Mouse (Mus musculus) 3134 (cell line): ENCODE measurements around the gene C1ql2.
A peak's percentile ranks its signal among the peaks of the same experiment; 100 is the strongest.

Source experiments
- DNase-seq: peaks from one replicate; pipeline ENCODE4 v3.0.0-alpha.2; 2011; ENCODE audit warnings: low spot score; ENCODE audit not compliant: insufficient read length; ENCODE audit errors: extremely low read depth

The C1ql2 gene

DNA sequence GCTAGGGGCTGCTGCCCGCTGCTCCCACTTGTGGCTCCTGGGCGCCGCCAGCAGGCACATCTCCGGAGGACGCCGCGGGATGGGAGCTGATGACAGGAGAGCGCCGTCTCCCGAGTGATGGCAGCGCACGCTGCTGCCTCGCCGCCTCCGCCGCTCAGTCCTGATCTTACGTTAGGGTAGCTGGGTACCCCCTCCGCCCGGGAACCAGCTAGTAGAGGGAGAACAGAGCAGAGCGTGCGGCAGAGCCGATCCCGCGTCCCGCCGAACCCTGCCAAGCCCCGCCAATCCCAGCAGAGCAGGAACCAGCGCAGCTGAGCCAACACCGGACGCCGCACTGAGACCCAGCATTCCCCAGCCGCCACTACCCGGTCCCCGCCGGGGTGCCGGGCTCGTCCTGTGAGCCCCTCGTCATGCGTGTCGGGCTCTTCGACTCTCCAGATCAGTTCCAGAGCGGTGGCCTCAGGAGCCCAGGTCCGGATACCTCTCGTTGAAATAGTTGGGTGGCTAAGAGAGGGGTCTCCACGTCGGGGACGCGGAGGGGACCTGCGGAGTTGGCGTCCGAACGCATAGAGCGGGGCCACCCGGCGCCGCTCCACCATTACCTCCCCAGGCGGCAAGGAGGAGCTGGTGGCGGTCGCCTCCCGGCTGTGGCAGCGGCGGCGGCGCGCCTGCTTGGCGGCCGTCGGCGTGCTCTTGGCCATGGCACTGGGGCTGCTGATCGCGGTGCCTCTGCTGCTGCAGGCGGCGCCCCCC is at the start of gene C1ql2:
TSS of gene C1ql2 (plus strand) at position 164 of the 753 bp plus-strand sequence.
- DNase-seq = no peak

DNA sequence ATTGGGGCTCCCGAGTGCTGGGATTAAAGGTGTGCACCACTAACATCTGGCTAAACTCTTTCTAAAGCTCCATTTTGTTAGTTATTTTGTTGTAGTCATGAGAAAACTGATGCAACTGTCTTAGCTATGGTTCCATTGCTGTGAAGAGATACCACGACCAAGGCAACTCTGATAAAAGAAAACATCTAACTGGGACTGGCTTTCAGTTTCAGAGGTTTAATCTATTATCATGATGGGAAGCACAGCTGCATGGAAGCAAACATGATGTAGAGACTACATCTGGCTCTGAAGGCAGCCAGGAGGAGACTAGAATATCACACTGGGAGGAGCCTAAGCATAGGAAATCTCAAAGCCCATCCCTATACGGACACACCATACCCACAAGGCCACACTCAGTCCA is 48.7 kb upstream of the C1ql2 start:
- no peak for DNase-seq

- peak; percentile 23 for DNase-seq
Measured at GRCm38 (mm10) chr1:120293803-120294202, 46.6 kb upstream of the C1ql2 start.

DNA sequence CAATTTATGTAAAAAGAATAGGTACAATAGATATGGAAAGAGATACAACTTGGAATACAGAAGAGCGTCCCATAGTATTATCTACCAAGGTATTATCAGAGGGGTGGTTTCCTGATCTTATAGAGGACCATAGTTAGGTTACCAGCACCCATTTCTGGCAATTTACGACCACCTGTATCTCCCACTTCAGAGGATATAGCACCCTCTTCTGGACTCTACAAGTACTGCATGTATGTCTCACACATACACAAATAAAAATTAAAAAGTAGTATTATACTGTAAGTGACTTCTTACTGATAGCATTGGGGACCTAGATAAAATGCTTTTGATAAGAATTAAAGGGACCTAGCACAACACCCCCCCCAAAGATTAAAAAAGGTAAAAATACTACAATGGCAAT is 43.4 kb upstream of the C1ql2 start:
- DNase-seq = no peak

DNA sequence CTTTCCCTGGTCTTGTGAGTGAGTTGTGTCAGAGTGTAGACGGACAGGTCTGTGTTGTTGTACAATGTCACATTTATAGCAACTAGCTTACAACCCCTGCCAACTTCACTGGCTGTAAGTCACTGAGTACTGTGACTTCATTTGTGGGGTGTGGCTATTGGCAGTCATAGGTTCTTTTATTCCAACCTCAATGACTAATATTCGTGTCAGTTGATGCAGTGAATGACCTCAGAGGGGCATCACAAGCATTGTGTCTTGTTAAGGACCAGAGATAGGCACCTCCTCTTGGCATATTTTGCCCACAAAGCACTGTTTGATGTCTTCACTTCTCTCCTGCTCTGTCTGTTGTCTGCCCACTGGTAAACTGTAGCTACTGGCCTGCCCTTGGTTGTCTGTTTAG is 34.6 kb upstream of the C1ql2 start:
- DNase-seq = peak; percentile 60

GRCm38 (mm10) chr1:120321270-120322021 is 18.9 kb upstream of the C1ql2 start:
- DNase-seq = no peak

- no peak for DNase-seq
Measured at GRCm38 (mm10) chr1:120323131-120323561, 17.2 kb upstream of the C1ql2 start.

GRCm38 (mm10) chr1:120327714-120328113 is 12.7 kb upstream of the C1ql2 start:
- DNase-seq = peak; percentile 32

- DNase-seq = no peak
Measured at GRCm38 (mm10) chr1:120328212-120328611, 12.2 kb upstream of the C1ql2 start.

- DNase-seq = peak; percentile 31
Measured at GRCm38 (mm10) chr1:120331841-120332240, 8.5 kb upstream of the C1ql2 start.

DNA sequence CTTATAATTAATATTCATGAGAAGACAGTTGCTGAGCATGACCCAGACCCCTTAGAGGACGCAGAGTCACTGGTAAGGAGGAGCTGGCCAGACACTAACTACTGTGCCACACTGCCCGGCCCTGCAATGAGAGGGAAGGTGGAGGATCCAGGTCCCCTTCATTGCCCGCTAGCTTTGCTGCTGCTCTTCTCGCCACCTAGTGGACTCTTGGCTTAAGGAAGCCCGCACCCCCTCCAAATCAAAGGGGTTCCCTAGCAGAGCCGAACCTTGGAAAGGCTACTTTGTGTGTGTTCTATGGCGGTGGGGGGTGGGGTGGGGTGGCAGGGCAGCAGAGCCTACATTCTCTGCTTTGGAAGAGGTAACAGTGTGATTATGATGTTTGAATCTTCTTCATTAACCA is 2.4 kb upstream of the C1ql2 start:
- no peak for DNase-seq

DNA sequence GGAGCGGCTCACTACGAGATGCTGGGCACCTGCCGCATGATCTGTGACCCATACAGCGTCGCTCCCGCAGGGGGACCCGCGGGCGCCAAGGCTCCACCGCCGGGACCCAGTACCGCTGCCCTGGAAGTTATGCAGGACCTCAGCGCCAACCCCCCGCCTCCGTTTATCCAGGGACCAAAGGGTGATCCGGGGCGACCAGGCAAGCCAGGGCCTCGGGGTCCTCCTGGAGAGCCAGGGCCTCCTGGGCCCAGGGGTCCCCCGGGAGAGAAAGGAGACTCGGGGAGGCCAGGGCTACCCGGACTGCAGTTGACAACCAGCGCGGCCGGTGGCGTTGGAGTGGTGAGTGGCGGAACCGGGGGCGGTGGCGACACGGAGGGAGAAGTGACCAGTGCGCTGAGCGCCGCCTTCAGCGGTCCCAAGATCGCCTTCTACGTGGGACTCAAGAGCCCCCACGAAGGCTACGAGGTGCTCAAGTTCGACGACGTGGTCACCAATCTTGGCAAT is 842 bp downstream of the C1ql2 start:
- DNase-seq = no peak

GRCm38 (mm10) chr1:120341811-120342370 is 1.5 kb downstream of the C1ql2 start:
- DNase-seq = no peak

- DNase-seq = no peak
Measured at GRCm38 (mm10) chr1:120342371-120342821, 2.0 kb downstream of the C1ql2 start.

- no peak for DNase-seq
Measured at GRCm38 (mm10) chr1:120345001-120345400, 4.6 kb downstream of the C1ql2 start.

DNA sequence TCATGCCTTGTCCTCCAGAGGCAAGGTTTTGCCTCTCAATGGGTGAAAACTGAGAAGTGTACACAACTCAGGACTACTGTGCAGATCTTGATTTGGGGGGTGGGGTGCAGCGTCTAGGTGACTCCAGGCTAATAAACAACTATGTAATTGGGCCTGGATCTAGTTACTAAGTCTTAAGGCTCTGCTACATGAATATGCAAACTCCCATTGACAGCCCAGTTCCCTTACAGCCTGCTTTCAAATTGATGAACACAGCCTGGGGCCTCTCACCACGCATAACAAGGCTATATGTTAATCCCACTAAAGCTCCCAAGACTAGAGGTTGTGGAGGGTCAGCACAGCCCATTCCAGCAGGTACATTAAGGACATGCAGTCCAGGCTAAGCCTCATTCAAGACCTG is 14.0 kb downstream of the C1ql2 start:
- DNase-seq = no peak

DNA sequence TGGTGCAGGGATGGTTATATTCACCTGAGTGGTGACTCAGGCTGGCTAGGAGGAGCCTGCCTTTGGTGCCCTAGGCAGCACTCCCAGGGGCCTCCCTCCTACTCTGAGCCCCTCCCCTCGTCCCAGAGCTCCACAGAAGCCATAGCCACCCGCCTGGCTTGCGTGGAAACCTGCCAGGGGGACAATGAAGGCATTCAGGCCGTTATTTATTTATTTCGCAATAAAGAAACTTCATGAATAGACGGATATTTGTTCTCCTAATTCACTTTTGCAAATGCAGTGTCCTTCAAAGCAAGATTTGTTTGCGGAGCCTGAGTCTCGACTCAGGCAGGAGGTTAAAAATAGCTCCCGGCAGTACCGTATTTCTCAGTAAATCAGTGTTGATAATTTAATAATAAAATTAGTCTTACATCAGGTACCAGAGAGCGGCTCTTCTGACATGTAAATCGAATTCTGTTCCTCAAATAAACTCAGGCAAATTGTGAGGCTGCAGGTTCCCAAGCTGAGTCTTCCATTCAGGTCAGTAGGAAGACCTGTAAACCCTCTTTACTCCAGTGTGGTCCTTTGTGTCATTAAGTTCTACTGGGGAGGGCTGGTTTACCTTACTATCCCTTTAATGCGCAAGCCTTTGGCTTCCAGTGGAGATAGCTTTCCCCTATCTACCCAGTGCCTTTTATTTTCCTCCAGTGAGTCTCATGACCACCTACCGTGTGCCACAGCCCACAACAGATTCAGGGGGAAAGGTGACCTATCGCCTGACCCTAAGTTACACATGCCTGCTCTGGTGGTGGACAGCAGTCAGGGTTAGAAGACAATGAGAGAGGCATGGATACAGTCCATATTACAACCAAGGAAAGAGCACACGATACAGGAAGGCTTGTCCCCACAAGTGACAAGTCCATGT is 17.2 kb downstream of the C1ql2 start:
- peak; percentile 67 for DNase-seq

- peak; percentile 38 for DNase-seq
Measured at GRCm38 (mm10) chr1:120363638-120364037, 23.3 kb downstream of the C1ql2 start.

- DNase-seq = no peak
Measured at GRCm38 (mm10) chr1:120368138-120368537, 27.8 kb downstream of the C1ql2 start.

GRCm38 (mm10) chr1:120374131-120374530 is 33.7 kb downstream of the C1ql2 start:
- DNase-seq = no peak
